Mouse (Mus musculus) gastrocnemius, adult 18-20 months (tissue): Measurements from ENCODE around the gene Ndufv3. TPM values are rescaled to one million over a fixed set of nuclear protein-coding genes. Genes with fewer than 3 reads are reported as not detected.

ENCODE experiments used
- DNase-seq: peaks from one replicate; pipeline ENCODE4 v3.0.0; 2021; ENCODE audit warnings: low spot score
- long read RNA-seq, 2 experiments: library from polyadenylated mRNA; stranded (forward); transcript quantifications; one replicate each; pipeline ENCODE4 v2.0.0; 2021
- total RNA-seq, 2 experiments: library from RNA; stranded (reverse); gene quantifications; 2 replicates each; pipeline ENCODE4 v1.2.3; 2021

The Ndufv3 gene
- 100 to 1,000 TPM; 469 to 480 TPM for total RNA-seq
- long read RNA-seq, experiment 1, transcript Ndufv3-202 (3 exons, 493 nt) = major isoform, 408 of 419 reads
- long read RNA-seq, experiment 1, partial matches to known transcripts = 6 of 419 reads
- long read RNA-seq, experiment 1, other reads (novel, unspliced or antisense) = 1 of 419 reads
- long read RNA-seq, experiment 2, transcript Ndufv3-202 (3 exons, 493 nt) = major isoform, 299 of 311 reads
- long read RNA-seq, experiment 2, transcript Ndufv3-201 (4 exons, 1,582 nt) = minor isoform, 5 of 311 reads
- long read RNA-seq, experiment 2, partial matches to known transcripts = 3 of 311 reads
- long read RNA-seq, experiment 2, other reads (novel, unspliced or antisense) = 4 of 311 reads

DNA sequence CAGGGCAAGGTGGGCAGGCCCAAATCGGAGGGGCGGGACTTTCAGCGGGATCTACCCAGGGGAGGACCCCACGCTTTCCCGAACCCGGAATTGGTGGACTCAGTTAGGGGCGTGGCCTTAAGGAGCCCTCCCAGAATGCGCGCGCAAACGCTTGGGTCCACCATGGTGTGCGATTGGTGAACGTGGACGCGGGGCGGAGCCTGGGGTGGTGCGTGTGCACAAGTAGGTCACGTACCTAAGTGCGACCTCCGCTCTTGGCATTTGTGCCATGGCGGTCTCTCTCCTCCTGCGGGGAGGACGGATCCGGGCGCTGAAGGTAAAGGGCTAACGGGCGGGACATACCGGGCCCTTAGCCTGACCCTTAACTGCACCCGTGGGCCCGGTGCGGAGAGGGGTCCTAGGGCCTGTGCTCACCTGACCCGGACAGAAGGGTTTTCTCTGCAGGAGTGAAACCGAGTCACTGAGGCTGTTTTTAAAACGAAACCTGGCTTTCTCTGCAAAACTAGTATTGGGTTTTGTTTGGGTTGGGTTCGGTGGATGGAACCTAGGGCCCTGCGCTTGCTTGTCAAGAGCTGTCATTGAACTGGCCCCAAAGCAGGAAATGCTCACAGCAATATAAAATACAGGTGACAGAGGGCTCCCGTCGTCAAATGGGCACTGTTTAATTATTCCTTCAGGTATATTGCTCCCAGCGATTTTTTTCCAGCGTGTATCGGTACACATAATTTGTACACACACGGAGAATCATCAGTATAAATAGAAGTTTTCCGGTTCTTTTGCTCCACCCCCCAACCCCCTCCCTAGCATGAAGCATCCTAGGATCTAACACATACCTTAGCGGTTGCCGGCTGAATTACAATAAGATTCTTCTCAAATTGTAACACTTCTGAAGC, at the start of gene Ndufv3, which contains the start of gene Wdr4:
Gene Ndufv3 (plus strand): TSS at position 170 of the 893 bp plus-strand sequence.
Gene Wdr4 (minus strand): TSS at position 35 of the 893 bp plus-strand sequence.
- DNase-seq = peak; percentile 100

DNA sequence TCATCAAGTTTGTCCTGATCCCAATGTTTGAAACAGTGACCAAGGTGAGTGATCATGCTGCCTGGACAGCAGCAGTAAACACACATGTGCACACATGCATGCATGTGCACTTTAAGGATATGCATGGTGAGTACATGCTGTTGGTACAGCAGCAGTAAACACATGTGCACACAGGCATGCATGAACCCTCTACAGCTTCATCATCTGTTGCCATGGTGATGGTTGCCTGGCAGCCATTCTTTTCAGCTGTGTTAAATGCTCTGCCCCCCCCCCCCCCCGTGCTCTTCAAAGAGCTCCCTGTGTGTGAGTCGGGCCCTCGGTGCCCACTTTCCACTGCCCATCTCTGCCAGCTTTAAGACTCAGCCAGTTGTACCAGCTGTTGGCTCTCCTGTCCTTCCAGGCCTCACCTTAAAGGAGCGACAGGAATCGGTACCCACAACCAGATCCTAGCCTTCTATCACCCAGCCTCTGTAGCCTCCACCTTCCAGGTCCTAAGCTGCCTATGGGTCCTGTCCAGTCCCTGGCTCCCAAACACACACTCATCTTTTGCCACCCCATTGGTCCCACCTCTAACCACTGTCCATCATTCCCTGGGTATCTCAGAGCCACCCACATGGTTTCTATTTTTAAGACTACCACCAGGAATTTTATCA, 49.0 kb upstream of the Ndufv3 start:
- no peak for DNase-seq

GRCm38 (mm10) chr17:31474388-31474787, 45.5 kb upstream of the Ndufv3 start:
- no peak for DNase-seq

DNA sequence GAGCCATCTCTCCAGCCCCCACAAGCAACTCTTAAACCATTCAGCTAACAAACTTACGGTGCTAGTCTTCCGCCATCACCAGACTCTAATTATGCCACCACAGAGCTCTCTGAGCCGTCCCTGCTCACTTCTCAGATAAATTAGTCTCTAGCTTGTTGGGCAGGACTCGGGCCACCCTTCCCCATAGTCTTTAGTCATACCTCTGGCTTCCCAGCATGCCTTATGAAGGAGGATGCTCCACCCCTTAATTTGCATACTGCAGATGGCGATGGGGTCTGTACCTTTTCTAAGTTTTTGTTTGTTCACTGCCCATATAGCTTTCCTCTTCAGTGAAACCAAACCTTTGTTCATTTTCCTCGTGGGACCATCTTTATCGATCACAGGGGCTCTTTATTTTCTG, 41.3 kb upstream of the Ndufv3 start:
- DNase-seq = no peak

- DNase-seq = no peak
Measured at GRCm38 (mm10) chr17:31479108-31479844, 40.6 kb upstream of the Ndufv3 start.

- no peak for DNase-seq
Measured at GRCm38 (mm10) chr17:31486616-31487198, 33.2 kb upstream of the Ndufv3 start.

DNA sequence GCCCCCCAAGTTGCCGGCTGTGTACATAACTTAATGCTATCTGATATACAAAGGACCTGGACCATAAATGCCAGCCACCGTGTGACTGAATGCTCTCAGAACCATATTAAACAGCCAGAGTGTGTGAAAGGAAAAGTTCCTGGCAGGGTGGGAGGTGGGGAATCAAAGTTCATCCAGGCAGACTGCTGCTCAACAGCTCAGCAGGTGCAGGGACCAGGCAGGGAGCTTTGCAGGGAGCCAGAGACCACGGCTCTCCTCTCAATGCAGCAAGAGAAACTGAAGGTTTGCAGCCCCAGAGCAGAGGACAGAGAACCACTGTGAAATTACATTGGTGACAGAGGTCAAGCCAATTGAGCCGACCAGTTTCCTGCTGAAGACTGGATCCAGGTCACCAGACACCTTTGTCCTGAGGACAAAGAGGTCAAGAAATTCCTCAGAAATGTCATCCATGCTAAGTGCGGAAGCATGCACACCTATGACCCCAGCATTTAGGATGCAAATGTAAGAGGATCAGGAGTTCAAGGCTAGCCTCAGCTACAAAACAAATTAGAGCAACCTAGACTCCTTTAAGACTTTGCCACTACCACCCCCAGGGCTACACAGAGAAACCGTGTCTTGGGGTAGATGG, 32.4 kb upstream of the Ndufv3 start:
- DNase-seq = no peak

GRCm38 (mm10) chr17:31491355-31491754, 28.6 kb upstream of the Ndufv3 start:
- DNase-seq = no peak

- peak; percentile 81 for DNase-seq
Measured at GRCm38 (mm10) chr17:31492416-31492815, 27.5 kb upstream of the Ndufv3 start.

DNA sequence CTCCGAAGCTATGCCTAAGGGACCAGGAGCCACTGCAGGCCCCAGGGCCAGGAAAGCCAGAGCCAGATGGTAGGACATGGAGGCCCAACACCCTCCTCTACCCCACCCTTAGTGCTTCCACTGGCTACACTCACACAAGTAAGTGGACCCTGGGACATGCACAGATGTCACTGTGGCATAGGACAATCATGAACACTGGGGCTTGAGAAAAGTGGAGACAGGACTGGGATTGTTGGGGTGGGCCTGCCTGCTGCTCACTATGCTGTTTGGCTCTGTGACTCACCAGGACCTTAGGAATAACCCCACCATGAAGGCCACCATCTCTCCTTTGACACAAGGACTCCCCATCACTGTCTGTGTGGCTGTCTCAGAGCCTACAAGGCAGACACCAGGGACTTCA, 24.9 kb upstream of the Ndufv3 start:
- no peak for DNase-seq

DNA sequence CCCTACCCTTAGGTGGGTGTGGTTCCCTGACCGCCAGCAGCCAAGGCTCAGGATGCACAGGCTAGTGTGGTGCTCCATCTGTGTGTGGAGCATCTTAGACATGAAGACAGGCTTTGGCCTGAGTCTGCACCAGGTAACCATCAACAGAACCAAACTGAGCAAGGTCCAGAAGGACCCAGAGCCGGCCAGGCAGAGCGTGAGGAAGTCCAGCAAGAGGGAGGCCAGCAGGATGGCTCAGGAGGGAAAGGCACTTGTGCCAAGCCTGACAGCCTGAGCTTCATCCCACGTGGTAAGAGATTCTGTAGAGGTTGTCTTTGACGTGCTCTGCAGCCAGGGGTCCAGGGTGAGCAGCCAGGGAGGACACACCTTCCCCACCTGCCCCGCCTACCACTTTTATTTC, 22.2 kb upstream of the Ndufv3 start:
- DNase-seq = no peak

DNA sequence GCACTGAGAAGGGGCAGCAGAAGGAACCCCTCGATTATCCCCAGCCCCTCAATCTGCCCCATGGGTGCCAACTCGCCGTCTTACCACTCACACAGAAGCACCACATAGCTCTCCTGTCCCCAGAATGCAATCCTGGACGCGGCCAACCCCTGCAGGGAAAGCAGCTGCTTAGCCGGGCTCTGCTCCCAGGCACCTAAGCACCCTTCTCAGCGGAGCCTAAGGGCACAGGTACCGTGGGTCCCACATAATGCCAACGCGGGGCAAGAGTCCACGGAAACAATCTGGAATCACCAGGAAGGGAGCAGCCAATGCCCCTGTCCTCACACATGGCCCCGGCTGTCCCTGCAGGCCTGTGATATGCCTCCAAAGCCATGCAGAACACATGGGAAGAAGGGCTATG, 20.2 kb upstream of the Ndufv3 start:
- no peak for DNase-seq

GRCm38 (mm10) chr17:31500416-31500815, 19.5 kb upstream of the Ndufv3 start:
- DNase-seq = no peak

DNA sequence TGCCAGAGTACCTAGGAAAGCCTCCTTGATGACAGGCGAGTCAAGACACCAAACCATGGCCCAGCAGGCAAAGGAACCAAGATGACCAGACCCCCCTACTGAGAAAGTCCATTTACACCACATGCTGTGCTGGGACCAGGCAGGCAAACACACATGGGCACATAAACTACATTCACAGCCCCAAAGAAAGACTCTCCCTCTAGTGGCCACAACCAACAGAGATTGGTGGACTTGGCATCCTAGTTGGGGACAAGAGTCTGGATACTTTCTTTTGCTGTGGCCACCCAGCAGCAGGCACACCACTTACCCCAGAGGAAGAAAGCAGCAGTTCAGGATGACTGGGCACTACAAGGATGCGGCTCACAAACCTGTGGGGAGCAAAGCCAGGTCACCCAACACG, 19.0 kb upstream of the Ndufv3 start:
- no peak for DNase-seq

DNA sequence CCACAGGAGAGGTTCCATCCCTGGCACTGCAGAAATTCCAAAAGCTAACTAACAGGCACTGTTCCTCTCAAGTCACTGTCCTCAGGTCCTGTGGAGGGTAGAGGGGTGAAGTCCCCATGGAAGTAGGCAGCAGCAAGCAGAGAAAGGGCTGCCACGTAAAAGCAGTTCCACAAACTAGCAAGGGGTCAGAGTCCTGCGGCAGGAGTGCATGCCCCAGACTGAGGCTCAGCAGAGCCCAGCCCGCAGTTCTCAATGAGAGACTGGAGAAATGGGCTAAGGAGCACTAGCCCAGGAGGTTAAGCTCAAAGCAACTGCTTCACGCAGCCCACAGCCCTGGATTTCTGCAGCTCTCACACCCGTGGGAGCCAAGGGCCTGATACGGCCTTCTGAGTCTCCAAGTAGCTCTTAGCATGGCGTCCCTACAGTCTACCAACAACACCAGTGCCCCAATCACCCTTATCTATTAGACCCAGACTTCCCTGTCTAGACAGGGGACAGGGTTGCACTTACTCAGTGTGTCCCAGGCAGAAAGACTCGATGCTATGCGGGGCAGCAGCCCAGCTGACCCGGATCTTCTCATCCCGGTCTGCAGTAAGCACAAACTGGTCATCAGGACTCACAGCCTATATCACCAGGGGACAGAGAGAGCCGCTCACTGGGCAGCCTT, 17.5 kb upstream of the Ndufv3 start:
- no peak for DNase-seq

- no peak for DNase-seq
Measured at GRCm38 (mm10) chr17:31503337-31503736, 16.6 kb upstream of the Ndufv3 start.

DNA sequence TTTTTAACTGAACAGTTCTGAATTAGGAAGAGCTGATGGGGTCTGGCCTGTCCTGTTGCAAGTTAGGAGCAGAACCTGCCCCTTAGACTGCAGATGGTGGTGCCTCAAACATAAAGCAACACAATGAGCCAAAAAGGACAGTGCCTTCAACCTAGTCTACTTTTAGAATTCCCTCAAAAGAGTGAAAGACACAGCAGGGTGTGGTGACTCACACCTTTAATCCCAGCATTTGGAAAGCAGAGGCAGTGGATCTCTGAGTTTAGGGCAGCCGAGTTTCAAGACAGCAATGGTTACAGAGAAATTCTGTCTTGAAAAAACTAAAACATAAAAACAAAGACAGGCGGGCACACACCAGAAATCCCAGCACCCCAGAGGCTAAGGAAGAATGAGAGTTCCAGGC, 16.0 kb upstream of the Ndufv3 start:
- no peak for DNase-seq

DNA sequence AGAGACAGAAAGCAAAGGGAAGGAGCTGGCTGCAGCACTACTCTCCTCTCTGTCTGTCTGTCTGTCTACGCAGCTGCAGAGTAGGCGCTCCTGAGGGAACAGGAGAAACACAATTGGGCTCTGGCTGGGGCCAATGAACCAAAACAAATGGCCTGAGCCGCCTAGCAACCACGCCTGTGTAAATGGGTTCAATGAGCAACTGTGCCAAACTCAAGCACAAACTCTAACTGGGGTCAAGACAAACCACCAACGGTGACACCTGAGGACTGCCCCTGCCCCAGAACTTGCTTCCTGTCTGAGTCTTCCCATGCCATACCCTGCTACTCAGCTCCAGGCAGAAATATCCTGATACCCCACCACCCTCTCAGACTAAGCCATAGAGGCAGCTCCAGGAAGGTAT, 14.9 kb upstream of the Ndufv3 start:
- peak; percentile 16 for DNase-seq

DNA sequence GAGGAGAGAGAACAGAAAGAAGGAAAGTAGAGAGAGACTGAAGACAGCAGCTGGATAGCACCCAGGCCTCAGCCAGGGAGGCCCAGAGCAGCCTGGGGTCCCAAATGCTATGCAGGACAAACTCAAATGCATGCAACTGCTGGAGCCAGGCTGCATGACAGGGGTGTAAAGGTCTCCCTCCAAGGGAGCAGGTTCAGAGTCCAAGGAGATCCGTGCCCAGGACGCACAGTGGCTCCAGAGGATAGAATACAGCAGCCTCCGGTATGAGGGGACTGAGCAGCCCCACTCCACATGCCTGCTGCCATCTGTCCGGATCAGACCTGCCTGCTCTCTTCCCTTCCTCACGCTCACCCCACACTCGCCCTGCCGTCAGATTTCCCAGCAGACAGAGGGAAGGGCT, 13.6 kb upstream of the Ndufv3 start:
- no peak for DNase-seq

DNA sequence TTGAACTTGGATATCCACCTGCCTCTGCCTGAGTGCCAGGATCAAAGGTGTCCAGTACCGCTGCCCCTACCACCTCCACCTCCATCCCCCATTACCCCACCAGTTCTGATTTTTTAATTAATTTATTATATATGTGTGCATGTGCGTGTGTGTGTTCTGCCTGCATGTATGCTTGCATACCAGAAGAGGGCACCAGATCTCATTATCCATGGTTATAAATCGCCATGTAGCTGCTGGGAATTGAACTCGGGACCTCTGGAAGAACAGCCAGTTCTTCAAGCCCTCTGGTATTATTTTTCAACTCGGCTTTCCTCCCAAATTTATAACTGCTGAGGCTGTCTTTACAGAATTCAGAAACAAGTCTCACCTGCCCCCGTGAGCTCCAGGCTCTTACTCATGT, 9.0 kb upstream of the Ndufv3 start:
- no peak for DNase-seq
